Mouse (Mus musculus): Measurements from ENCODE around the gene Ahrr.

Gene Ahrr

DNA sequence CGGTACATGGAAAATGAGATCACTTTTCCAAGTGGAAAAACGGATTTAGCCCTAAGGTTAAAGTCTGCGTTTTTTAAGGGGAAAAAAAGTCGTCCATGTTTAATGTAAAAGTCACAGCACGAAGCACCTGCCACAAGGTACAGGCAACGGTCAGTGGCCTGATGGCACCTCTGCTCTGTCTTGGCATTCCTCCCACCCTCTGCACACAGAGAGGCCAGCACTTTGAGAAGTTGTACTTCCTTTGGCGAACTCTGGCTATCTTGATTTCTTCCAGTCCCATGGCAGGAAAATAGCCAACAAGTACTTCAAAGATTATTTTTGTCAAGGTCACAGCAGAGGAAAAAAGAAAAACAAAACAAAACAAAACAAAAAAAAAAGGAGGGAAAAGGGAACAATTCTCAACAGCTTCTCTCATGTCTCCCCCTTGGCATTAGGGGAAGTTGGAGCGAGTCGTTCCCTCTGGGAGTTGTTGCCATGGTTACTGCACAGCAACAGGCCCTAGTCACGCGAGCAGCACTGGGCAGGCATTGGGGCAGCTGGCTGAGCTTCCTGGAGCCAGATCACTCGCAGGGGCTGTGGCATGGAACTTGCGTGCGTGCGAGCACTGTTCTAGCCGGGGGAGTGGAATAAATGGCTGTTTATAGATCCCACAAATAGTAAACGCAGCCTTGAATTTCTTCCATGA, 46.8 kb downstream of the Ahrr start:
- in situ Hi-C loops (cut with MboI, MseI): no loop called here

DNA sequence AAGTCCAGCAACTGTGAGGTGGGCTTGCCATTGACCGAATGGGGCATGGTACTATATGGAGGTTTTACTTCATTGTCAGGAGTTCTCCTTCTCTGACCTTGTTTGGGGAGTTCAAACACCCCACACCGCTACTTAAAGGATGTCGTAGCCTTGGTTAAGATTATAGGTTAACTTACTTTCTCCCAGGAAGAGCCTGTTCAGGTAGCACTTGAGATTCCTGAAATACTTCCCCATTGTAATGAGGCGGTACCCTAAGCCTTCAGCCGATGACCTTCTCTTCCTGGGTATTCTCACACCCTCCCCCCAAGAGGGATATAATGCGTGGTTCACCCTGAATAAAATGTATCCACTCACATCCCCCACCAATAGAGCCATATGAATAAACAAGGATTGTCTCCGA, 54.6 kb downstream of the Ahrr start:
- in situ Hi-C loops (cut with MboI, MseI): no loop called here

DNA sequence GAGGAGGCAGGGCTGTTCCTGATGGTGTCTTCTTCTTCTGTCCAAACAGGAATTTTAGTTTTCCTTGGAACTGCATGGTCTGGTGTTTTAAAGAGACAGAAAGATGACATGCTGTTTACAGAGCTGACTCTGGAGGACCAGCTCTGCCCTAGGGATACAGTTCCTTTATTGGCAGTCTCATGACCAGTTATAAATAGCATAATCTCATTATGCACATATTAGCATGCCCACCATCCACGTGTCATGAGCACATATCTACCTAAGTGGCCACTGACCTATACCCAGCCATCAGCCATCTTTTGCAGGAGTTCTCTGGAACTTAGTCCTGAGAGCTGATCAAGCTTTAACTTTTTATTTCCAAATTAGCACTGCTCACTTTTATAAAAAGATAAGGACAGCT, 71.5 kb downstream of the Ahrr start:
- in situ Hi-C loops (cut with MboI, MseI): no loop called here

DNA sequence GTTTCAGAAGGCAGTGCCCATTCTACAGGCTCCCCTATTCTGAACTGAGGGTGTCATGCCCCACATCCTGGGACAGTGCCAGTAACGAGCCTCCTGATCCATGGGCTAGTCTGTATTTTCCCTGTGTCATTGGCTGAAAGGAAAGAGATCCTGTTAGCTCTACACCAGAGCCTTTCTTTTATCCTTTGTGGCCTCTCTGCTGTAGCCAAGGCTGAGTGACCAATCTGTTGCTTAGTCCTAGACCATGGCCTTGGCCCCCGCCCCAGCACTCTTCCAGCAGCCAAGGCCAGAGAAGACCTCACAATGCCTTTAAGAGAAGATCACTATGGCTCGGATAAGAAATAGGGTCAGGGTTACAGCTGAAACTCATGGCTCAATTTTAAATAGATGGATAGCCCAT, 73.7 kb downstream of the Ahrr start:
- in situ Hi-C loops (cut with MboI, MseI): no loop called here

DNA sequence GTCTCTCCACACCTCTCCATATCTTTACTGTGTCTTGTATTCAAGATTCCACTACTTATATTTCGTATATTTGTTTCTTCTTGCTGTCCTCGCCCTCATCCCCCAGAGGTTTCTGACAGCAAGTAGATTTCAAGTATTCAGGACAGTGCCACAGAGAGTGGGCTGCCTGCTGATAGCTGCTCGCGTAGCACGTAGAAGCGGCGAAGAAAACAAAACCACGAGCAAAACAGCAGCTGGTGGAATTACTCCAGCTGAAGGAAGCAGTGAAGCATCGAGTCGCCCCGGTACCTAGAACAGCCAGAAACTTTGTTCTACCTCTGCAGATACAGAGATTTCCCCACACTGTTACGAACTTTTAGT, 83.2 kb downstream of the Ahrr start:
- in situ Hi-C loops (cut with MboI, MseI): no loop called here

DNA sequence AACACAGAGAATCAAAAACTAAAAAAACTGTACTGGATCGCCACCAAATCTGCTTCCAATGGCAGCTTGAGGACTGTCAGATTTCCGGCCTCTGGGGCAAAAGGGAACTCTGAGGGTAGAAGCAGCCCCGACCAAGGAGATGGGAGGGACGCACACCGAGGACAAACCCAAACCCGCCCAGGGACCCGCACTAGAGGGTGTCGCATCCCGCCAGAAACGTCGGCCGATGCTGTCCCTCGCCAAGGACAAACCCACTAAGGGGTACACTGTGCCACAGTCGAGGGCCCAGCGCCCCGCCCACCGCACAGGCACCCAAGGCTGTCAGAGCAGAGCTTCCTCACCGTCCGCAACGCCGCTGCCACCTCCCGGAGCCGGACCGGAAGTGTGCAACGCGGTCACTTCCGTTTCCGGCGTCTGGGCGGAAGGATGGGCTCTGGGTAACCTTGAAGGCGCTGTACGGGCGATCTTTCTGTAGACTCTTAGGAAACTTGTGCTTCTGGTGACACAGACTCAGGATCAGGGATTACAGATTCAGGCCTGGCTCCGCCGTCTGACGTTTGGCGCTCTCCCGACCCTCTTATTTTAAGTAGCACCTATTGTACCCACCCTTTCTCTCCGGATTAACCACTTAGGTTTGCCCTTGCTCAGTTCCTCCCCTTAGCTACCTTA, 83.7 kb downstream of the Ahrr start, which contains the start of gene Exoc3:
Exoc3 (minus strand) TSS at position 416 of the 669 bp plus-strand sequence.
- in situ Hi-C loops (cut with MboI, MseI): no loop called here

DNA sequence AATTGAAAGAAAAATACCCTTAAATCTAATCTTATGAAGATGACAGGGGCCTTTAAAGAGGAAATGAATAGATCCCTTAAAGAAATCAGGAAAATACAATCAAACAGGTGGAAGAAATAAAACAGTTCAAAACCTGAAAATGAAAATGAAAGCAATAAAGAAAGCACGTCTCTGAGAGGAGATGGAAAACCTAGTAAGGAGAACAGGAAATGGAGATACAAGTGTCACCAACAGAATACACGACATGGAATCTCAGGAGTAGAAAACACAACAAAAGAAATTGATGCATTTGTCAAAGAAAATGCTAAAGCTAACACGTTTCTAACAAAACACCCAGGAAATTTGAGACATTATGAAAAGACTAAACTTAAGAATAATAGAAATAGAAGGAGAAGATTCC, 95.7 kb downstream of the Ahrr start:
- in situ Hi-C loops (cut with MboI, MseI): loop anchor here (25.0 kb wide), 1 partner anchor 1916 kb away; no protein-coding TSS in a partner anchor

DNA sequence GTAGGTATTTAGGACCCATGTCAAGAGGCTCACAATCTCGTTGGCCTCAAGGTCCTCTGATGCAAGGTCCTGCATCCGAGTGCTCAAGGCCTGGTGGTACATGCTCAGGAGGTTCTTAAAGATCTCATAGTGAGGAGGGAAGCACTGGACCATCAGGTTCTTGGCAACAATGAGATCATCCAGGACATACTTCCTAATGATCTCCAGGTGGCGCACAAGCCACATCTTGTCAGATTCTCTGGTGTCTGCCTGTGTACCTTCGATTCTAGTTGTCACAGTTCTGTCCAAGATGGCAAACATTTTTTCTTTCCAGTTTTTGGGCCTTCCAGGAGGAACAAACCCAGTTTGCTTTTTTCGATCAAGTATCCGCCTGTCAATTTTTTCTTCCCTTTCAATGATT, 99.5 kb downstream of the Ahrr start:
- in situ Hi-C loops (cut with MboI, MseI): loop anchor here (25.0 kb wide), 1 partner anchor 1920 kb away; no protein-coding TSS in a partner anchor

DNA sequence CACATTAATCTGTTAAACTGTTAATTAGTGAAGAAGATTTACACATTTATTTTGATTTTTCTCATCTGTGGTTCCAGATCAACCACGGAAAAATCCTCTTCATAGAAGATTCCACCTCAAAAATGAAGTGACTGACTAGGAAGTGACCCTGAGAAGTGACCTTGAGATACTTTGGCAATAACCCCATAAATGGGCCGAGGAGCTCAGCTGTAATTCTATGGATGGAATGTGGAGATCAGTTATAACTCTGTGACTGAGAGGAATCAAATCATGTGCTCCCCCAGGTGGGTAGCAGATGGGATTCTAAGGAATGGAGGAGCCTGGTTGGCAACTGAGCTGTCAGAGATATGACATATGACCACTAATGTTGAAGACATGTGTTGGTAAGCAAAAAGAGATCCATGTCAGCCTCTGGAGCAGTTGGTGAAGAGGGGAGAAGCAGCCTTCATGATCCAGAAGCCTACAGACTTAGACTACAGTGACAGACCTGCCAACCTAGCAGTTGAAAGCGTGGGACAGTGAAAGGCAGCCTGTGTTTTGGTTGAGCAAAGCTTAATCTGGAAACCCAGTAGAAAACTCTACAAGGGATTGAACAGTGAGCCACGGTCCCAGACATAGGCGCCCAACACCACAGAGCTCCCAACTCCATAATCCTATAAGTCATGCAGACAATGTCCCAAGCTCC, 109.0 kb downstream of the Ahrr start:
- in situ Hi-C loops (cut with MboI, MseI): loop anchor here (25.0 kb wide), 1 partner anchor 1929 kb away; no protein-coding TSS in a partner anchor

DNA sequence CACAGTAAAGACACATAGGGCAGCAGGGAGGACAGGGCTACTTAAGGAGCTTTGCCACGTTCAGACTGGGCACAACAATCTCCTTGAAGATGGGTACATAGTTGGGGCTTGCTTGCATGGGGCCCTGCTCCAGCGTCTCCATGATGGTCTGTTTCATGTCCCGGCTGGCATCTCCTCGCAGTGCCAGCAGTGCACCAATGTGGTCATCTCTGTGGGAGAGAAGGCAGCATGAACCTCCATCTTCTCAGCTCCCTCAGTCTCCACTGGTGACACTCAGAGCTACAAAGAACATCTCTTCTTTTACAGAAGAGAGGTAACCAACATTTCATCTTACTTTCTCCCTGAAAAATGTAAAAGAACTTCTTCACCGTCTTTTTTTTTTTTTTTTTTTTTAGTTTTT, 120.1 kb downstream of the Ahrr start:
- in situ Hi-C loops (cut with MboI, MseI): no loop called here

DNA sequence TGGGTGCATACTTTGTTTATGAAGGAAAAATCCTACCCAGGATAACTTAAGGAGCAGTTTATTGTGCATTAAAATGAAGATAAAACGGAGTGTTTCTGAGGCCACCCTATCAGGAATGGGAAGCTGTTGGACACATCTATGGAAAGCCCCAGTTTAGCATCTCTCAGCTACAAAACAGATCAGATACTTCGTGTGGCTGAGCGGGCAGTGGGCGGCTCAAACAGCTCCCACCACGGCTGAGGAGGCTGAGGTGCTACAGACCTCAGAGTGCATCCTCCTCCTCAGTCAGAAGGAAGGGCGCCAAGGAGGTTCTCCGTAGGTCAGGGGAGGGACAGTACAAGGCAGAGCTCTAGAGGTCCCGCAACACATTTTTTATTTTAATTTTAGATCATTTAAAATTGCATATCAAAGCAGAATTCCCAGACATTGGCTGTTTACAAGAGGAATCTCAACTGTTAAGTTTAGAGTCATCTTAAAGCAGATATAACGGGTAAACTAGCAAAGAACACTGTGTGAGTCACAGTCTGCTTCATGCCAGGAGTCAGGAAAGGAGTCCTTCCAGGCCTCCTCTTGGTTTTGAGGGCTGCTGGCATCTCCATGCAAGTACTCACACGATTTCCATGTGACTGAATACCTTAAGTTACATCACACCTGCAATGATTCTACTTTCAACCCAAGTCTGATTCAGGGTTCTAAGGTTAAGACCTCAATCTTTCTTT, 122.5 kb downstream of the Ahrr start:
- in situ Hi-C loops (cut with MboI, MseI): no loop called here

DNA sequence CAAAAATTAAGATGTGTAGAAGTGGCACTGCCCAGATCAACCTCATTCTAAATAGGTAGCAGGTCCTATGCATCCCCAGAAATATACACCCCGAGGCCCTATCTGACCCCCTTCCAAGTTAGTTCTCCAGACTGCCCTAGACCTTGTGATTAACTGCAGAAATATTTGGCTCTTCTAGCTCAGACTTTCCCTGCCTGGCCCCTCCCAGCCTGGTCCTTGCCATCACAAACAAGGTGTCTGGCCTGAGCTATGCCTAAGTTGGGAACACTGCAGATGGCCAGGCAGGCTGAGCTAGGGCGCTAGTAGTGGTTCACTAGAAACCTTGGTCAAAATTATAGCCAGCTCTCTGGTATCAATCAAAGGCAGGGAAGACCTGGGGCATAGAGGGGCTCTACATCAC, 124.6 kb downstream of the Ahrr start:
- in situ Hi-C loops (cut with MboI, MseI): no loop called here

DNA sequence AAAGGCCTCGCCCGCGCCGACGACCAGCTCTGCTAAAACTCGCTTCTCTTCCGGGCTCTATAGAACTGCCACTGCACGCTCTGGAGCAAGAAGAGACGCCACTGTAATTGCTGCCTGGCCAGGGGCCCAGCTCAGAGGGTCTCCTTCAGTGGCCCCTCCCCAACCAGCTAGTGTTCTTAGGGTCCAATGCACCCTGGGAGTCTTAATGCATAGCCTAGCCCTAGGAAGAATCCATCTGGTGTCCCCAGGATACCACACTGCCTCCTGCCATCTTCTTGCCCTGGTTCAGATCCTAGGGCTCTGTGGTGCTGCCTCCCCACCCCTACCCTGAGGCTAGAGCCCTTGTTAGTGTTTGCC, 125.1 kb downstream of the Ahrr start:
- in situ Hi-C loops (cut with MboI, MseI): no loop called here

DNA sequence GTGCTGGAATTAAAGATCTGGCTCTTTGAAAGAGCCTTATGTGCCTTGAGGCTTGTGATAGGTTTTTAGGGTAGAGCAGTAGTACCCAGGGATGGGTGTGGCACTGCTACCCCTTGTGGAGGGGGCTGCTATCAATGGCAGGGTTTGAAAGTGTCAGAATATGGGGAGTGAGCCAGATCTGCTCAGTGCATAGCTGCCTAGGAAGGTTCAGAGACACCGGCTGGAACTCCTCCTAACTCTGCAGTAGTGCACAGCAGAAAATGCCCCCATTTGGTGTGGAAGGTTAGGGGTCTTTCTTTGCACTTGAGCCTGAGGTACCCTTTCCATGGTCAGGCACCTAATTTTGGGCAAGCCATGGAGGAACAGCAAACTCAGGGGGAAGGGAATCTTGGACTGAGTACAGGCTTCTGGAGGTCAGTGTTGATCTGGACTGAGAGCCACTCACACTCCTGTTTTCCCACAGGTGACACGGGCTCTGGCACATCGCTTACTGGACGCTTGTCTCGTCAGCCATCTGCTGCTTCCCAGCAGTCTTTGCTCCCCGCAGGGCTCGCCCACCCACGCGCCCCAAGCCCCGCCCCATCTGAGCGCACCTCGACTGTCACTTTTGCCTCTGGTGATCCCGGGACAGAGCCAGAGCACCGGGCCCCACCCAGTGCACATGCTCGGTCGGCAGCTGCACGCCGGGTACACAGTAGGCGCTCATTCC, 125.6 kb downstream of the Ahrr start:
- in situ Hi-C loops (cut with MboI, MseI): no loop called here
